Mouse (Mus musculus) mouse embryonic stem cell (cell line): ENCODE results near the gene Htra3.

Experiments used
- in situ Hi-C, 2 experiments: fragments of 300-500 bp; cut with MboI; formaldehyde crosslinking; loops; 1 replicate in 1 of 2; 3 replicates in 1 of 2; pipeline ENCODE4 v1.14.3; 2019 to 2020; ENCODE audit warnings: low sequenced_read_pairs in 2 of 2, low pct_unique_long_range_greater_than_20kb in 1 of 2, mixed read lengths in 1 of 2; ENCODE audit not compliant: unreplicated experiment in 1 of 2

Gene Htra3

GRCm38 (mm10) chr5:35631755-35632154 is 47.8 kb downstream of the Htra3 start:
- in situ Hi-C loops = no loop called here

- in situ Hi-C loops = no loop called here
These were observed 48.4 kb downstream of the Htra3 start for GRCm38 (mm10) chr5:35631224-35631623.

- in situ Hi-C loops = no loop called here
These were observed 48.9 kb downstream of the Htra3 start for GRCm38 (mm10) chr5:35630706-35631105.

- in situ Hi-C loops = no loop called here
These were observed 50.2 kb downstream of the Htra3 start for GRCm38 (mm10) chr5:35629333-35629732.

- in situ Hi-C loops = no loop called here
These were observed 50.9 kb downstream of the Htra3 start for GRCm38 (mm10) chr5:35628685-35629084.

GRCm38 (mm10) chr5:35627307-35627840 is 52.2 kb downstream of the Htra3 start:
- in situ Hi-C loops = no loop called here

GRCm38 (mm10) chr5:35626408-35626807 is 53.2 kb downstream of the Htra3 start:
- in situ Hi-C loops = no loop called here

- in situ Hi-C loops = no loop called here
These were observed 54.8 kb downstream of the Htra3 start for GRCm38 (mm10) chr5:35624751-35625239.

GRCm38 (mm10) chr5:35623831-35624230 is 55.8 kb downstream of the Htra3 start:
- in situ Hi-C loops = no loop called here

GRCm38 (mm10) chr5:35621114-35621513 is 58.5 kb downstream of the Htra3 start:
- in situ Hi-C loops = no loop called here

GRCm38 (mm10) chr5:35616943-35617342 is 62.6 kb downstream of the Htra3 start:
- in situ Hi-C loops = no loop called here

GRCm38 (mm10) chr5:35612722-35613121 is 66.9 kb downstream of the Htra3 start:
- in situ Hi-C loops = no loop called here

GRCm38 (mm10) chr5:35611900-35612299 is 67.7 kb downstream of the Htra3 start:
- in situ Hi-C loops = no loop called here

GRCm38 (mm10) chr5:35611170-35611569 is 68.4 kb downstream of the Htra3 start:
- in situ Hi-C loops = no loop called here

- in situ Hi-C loops = no loop called here
These were observed 69.2 kb downstream of the Htra3 start for GRCm38 (mm10) chr5:35610381-35610780.

- in situ Hi-C loops = no loop called here
These were observed 69.6 kb downstream of the Htra3 start for GRCm38 (mm10) chr5:35609971-35610370.

- in situ Hi-C loops = no loop called here
These were observed 70.2 kb downstream of the Htra3 start for GRCm38 (mm10) chr5:35609381-35609780.

GRCm38 (mm10) chr5:35608559-35608958 is 71.0 kb downstream of the Htra3 start:
- in situ Hi-C loops = no loop called here

GRCm38 (mm10) chr5:35607784-35608183 is 71.8 kb downstream of the Htra3 start:
- in situ Hi-C loops = no loop called here

GRCm38 (mm10) chr5:35606800-35607199 is 72.8 kb downstream of the Htra3 start:
- in situ Hi-C loops = no loop called here

- in situ Hi-C loops = no loop called here
These were observed 74.2 kb downstream of the Htra3 start for GRCm38 (mm10) chr5:35605355-35605754.
